Mouse (Mus musculus) heart, embryonic 12.5 days (tissue): ENCODE results near the gene Kcnk1. TPM values are rescaled to one million over a fixed set of nuclear protein-coding genes. Genes with fewer than 3 reads are reported as not detected.

ENCODE experiments used
- ATAC-seq: fragments of 200-750 bp; cut with Nextera tagmentation; 2 replicates; pipeline ENCODE4 v1.8.0; 2017; ENCODE audit warnings: moderate TSS enrichment, moderate library complexity; ENCODE audit not compliant: insufficient number of reproducible peaks, low FRiP score
- H3K27ac ChIP-seq: fragments of 300-500 bp; sonication (generic); 2 replicates; pipeline ENCODE4 v1.5.1; 2016; ENCODE audit warnings: mild to moderate bottlenecking, moderate library complexity; ENCODE audit not compliant: poor library complexity, severe bottlenecking
- H3K27me3 ChIP-seq: fragments of 300-500 bp; sonication (generic); replicated peaks from 2 replicates; pipeline ENCODE4 v1.6.1; 2016; ENCODE audit warnings: mild to moderate bottlenecking, moderate library complexity
- H3K36me3 ChIP-seq: fragments of 300-500 bp; sonication (generic); 2 replicates; pipeline ENCODE4 v1.6.1; 2016; ENCODE audit warnings: mild to moderate bottlenecking, moderate library complexity
- H3K4me1 ChIP-seq: fragments of 300-500 bp; sonication (generic); replicated peaks from 2 replicates; pipeline ENCODE4 v1.6.1; 2016; ENCODE audit warnings: mild to moderate bottlenecking
- H3K4me2 ChIP-seq: fragments of 300-500 bp; sonication (generic); 2 replicates; pipeline ENCODE4 v1.6.1; 2016; ENCODE audit warnings: mild to moderate bottlenecking, moderate library complexity
- H3K4me3 ChIP-seq: fragments of 300-500 bp; sonication (generic); 2 replicates; pipeline ENCODE4 v1.5.1; 2016; ENCODE audit warnings: mild to moderate bottlenecking
- H3K9ac ChIP-seq: fragments of 300-500 bp; sonication (generic); 2 replicates; pipeline ENCODE4 v1.6.1; 2016; ENCODE audit warnings: mild to moderate bottlenecking, moderate library complexity
- H3K9me3 ChIP-seq: fragments of 300-500 bp; sonication (generic); replicated peaks from 2 replicates; pipeline ENCODE4 v1.6.1; 2016; ENCODE audit warnings: mild to moderate bottlenecking, moderate library complexity
- WGBS: fragments of 180-500 bp; shearing (Covaris S2); methylation state at CpG from one replicate; pipeline ENCODE4 v1.1.7; 2016; 5-methylcytosine and 5-hydroxymethylcytosine counted together
- polyA plus RNA-seq: library from polyadenylated mRNA; unstranded; fragments of >200 nt; fragmentation: Nextera tagmentation; extraction: Ambion mirVana; gene quantifications from 2 replicates; pipeline ENCODE4 v1.2.1, GENCODE M21; 2016

Kcnk1 gene
- polyA plus RNA-seq, 1 experiment from 2014 or later: 2.6 TPM

DNA sequence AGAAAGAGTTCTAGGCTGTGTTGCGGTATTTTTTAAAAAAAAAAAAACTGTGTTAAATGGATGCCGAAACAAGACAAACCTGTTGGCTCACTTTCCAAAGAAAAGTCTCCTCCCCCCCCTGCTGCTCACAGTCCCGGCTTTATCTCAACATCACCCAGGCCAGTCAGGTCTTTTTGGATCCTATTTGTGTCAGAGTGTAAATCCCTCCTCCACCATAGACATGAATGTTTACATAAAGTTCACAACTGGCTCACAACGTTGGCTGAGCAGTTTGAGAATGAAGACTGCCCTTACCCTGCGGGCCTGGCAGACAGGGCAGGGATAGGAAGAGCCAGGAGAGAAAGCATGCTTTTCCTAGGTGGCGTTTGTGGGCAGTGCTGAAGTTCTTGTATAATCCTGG is 2.0 kb downstream of the Kcnk1 start:
- Histone ChIP-seq H3K36me3 (no peaks in the 10 kb centered on the region), H3K27me3 (peaks cover 73% of the 10 kb centered on the region), H3K9me3 (no peaks in the 10 kb centered on the region), H3K4me1 (peaks cover 10% of the 10 kb centered on the region), H3K9ac (no peak overlapping the region), H3K27ac (no peak overlapping the region), H3K4me3 (no peak overlapping the region), H3K4me2 (no peak overlapping the region)
- no peak for ATAC-seq
- 38% methylated on average over 6 of the region's 6 CpGs for WGBS

DNA sequence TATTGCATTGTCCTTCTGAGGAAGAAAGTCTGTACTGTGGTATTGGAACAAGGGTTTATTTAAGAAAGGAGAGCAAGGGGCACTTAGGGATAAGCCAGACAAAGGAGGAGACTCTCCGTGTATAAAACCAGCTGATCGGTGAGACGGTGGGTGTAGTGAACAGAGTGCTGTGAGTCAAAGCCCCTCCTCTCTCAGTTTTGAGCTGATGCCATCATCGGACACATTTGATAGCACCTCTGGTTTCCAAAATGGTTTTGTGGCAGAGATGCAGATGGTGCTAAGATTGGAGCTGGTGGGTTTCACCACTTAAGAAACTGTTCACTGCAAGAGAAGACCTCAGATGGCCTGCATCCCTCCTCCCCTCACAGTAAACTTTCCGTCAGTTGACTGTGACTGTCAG is 2.6 kb downstream of the Kcnk1 start:
- Histone ChIP-seq H3K4me1 (peaks cover 15% of the 10 kb centered on the region), H3K9me3 (no peaks in the 10 kb centered on the region), H3K9ac (no peak overlapping the region), H3K27ac (no peak overlapping the region), H3K4me2 (no peak overlapping the region), H3K4me3 (no peak overlapping the region), H3K36me3 (no peaks in the 10 kb centered on the region), H3K27me3 (peaks cover 67% of the 10 kb centered on the region)
- ATAC-seq: no peak
- 77% methylated on average over 5 of the region's 5 CpGs for WGBS

DNA sequence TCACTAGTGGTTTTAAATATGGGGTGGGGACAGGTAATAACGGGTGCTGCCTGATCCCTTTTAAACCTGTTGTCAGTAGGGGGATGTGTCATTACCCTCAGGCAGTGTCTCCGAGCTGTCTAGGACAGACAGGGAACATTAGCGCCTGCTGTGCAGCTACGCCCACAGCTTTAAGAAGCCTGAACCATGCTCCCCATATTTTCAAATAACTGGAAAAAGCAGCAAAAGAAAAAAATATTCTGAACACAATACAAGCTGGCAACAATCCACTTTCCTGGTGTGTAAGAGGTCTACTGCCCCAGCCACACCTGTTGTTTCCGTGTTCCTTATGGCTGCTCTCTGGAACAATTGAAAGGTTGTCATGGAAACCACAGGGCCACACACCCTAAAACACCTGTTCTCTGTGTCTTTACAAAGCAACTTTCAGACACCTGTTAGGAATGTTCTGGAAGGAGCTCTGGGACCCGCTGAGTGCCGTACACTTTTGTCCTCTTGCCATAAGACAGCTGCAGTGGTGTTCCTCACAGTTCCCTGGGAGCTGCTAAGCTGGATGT is 4.9 kb downstream of the Kcnk1 start:
- H3K4me3 ChIP-seq: no peak overlapping the region
- H3K27me3 ChIP-seq: peaks cover 50% of the 10 kb centered on the region
- no peaks in the 10 kb centered on the region for H3K9me3 ChIP-seq
- peaks cover 19% of the 10 kb centered on the region for H3K4me1 ChIP-seq
- no peak overlapping the region for H3K27ac ChIP-seq
- no peaks in the 10 kb centered on the region for H3K36me3 ChIP-seq
- H3K9ac ChIP-seq: no peak overlapping the region
- no peak overlapping the region for H3K4me2 ChIP-seq
- WGBS: 78% methylated on average over 7 of the region's 7 CpGs
- ATAC-seq: no peak

DNA sequence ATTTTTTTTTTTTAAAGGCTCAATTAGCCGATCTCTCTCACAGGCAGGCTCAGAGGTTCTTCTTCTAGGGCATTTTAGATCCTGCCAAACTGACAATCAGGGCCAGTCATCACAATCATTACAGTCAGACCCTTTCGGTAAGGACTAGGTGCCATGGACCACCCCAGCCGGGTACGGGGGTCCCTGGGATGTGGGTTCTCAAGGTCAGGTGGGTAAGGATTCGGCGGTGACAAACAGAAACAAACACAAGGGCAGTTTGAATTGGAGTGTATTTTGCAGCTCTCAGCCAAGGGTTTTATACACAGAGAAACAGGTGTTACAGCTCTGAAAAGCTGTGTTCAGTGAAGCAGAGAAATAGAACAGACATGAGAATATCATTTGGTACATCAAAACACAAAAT is 8.6 kb downstream of the Kcnk1 start:
- H3K27ac ChIP-seq: no peak overlapping the region
- no peak overlapping the region for H3K4me2 ChIP-seq
- WGBS: 91% methylated on average over 6 of the region's 6 CpGs
- no peak overlapping the region for H3K9ac ChIP-seq
- H3K36me3 ChIP-seq: no peaks in the 10 kb centered on the region
- ATAC-seq: no peak
- no peak overlapping the region for H3K4me3 ChIP-seq
- peaks cover 16% of the 10 kb centered on the region for H3K27me3 ChIP-seq
- H3K4me1 ChIP-seq: peaks cover 9% of the 10 kb centered on the region
- no peaks in the 10 kb centered on the region for H3K9me3 ChIP-seq

DNA sequence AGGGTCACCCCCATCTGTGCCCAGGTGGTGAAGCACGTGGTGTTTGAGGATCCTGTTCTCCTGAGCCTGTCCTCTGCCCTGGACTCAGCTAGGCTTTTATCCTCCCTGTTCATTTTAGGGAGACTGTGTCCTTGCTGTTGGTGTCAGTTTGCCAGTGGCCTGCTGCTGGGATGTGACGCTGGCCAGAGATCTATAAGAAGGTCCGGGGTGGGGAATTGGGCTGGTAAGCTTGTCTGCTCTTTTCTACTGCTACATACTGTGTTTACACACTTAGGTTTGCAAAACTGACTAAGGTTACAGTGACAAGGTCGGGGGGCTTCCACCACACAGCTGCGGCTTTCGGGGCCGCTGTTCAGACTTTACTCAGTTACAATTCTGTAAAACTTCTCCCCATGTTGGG is 10.0 kb downstream of the Kcnk1 start:
- H3K4me3 ChIP-seq: no peak overlapping the region
- 67% methylated on average over 7 of the region's 7 CpGs for WGBS
- H3K9me3 ChIP-seq: no peaks in the 10 kb centered on the region
- H3K27ac ChIP-seq: no peak overlapping the region
- H3K4me1 ChIP-seq: peaks cover 9% of the 10 kb centered on the region
- H3K27me3 ChIP-seq: peaks cover 5% of the 10 kb centered on the region; the same call in 1 of the 2 replicates
- ATAC-seq: no peak
- no peak overlapping the region for H3K4me2 ChIP-seq
- H3K9ac ChIP-seq: no peak overlapping the region
- no peaks in the 10 kb centered on the region for H3K36me3 ChIP-seq

DNA sequence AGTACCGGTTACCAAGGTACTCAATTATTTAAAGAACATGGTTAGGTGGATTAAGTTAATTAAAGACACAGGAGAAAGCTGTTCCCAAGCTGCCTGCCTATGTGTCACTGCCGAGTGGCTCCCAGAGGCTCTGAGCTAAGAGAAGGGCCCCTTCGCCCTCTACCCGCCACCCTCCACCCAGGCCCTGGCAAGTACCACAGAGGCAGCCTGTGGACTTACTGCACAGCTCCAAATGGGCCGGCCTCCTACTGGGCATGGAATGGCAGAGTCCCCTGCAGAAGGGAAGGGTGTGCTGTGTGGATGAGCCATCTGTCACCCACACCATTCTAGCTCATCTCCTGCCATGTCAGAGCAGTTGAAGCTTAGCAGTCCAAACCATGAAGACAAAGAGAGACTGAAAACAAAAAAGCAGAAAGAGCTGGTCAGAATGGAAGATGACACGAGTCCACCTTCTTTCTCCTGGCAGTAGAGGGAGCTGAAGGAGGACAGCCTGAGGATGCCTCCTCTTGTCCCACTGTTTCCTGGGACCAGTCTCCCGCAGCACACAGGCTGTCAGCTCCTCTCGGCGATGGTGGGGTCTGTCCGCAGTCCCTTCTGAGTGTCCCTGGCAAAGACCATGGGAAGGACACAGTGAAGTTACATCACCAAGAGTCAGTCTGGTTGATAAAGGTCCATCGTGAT is 11.5 kb downstream of the Kcnk1 start:
- ATAC-seq: no peak
- 75% methylated on average over 11 of the region's 11 CpGs for WGBS
- no peak overlapping the region for H3K27ac ChIP-seq
- H3K4me2 ChIP-seq: no peak overlapping the region
- H3K9ac ChIP-seq: no peak overlapping the region
- H3K36me3 ChIP-seq: no peaks in the 10 kb centered on the region
- H3K27me3 ChIP-seq: peaks cover 5% of the 10 kb centered on the region; the same call in 1 of the 2 replicates
- H3K9me3 ChIP-seq: no peaks in the 10 kb centered on the region
- H3K4me1 ChIP-seq: peaks cover 9% of the 10 kb centered on the region
- no peak overlapping the region for H3K4me3 ChIP-seq

DNA sequence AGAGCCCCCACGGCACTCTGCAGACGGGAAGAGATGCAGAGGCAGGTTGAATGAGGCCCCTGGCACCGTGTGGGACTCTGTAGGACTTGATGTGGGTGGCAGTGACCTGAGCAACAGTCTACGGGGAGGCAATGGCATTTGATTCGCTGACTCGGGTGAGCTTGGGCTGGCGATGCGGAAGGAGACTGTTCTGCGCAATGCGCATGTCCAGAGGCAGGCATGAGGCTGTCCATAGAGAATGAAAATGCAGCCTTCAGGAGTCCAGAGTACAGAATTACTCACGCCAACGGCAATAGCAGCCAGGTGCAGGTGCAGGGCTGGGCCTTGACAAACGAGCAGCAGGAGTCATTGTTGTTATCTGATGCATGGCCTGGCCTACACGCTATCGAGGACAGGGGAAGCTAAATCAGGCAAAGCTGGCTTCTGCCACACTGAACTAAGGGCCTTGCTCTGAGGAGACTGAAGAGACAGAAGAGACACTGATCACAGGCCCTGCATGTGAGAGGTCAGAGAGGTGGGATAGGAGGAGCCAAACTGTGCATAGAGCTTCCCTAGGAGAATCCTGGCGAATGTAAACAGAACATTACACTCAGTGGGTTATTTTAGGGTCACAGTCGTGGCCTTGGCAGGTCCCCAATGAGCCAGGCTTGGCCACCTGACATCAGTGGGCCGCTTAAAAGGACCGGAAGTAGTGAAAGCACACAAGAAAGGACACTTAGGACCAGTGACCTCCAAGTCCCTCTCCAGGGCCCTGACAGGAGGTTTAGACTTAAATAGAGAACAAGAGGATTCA is 12.8 kb downstream of the Kcnk1 start:
- WGBS: 72% methylated on average over 19 of the region's 19 CpGs
- ATAC-seq: no peak
- Histone ChIP-seq H3K27me3 (peaks cover 5% of the 10 kb centered on the region; the same call in 1 of the 2 replicates), H3K4me2 (no peak overlapping the region), H3K4me3 (no peak overlapping the region), H3K4me1 (0 out of 2 replicates have a peak, but pooled peaks cover 3% of the 10 kb centered on the region), H3K27ac (no peak overlapping the region), H3K9me3 (no peaks in the 10 kb centered on the region), H3K36me3 (no peaks in the 10 kb centered on the region), H3K9ac (no peak overlapping the region)

DNA sequence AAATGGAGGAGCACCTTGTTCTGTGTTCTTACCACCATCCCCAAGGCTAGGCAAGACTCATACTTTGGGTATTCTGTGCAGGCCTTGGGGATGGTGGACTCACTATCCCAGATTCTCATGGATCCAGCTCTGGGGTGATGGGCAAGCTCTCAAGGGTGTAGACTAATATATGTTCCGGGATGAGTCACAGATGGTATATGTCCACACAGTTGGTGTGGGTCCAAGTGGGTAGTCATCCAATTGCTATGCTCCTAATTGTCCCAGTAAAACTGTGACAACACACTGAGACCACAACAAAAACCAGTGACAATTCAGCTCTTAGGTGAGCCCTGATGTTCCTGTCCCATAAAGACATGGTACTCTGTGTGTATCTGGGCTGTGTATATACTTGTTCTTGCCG is 14.0 kb downstream of the Kcnk1 start:
- H3K27me3 ChIP-seq: peaks cover 5% of the 10 kb centered on the region; the same call in 1 of the 2 replicates
- no peaks in the 10 kb centered on the region for H3K9me3 ChIP-seq
- no peak overlapping the region for H3K4me3 ChIP-seq
- WGBS: 85% methylated on average over 2 of the region's 2 CpGs
- H3K36me3 ChIP-seq: no peaks in the 10 kb centered on the region
- no peak for ATAC-seq
- H3K4me1 ChIP-seq: no peaks in the 10 kb centered on the region
- no peak overlapping the region for H3K4me2 ChIP-seq
- no peak overlapping the region for H3K27ac ChIP-seq
- H3K9ac ChIP-seq: no peak overlapping the region

GRCm38 (mm10) chr8:126010900-126011299 is 15.9 kb downstream of the Kcnk1 start:
- Histone ChIP-seq H3K9me3 (no peaks in the 10 kb centered on the region), H3K27ac (no peak overlapping the region), H3K4me2 (no peak overlapping the region), H3K4me3 (no peak overlapping the region), H3K4me1 (no peaks in the 10 kb centered on the region), H3K36me3 (no peaks in the 10 kb centered on the region), H3K9ac (no peak overlapping the region), H3K27me3 (no peaks in the 10 kb centered on the region)
- no peak for ATAC-seq
- 59% methylated on average over 3 of the region's 3 CpGs for WGBS

DNA sequence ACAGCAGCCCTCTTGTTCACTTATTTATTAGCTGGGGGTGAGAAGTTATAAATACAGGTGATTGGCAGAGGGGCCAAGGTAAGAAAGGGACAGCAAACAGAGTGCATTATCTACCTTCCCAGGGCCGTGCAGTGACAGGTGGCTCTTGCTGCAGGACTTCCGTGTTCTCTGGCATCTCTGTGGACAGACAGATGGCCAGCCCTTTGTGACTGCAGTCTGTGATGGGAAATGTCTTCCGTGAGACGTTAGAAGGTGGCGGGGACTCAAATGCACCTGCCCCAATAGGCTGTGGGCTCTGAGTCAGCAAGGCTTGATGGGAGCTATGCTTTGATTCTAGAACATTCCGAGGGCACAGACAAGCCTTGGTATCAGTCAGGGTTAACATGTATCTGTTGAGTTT is 17.4 kb downstream of the Kcnk1 start:
- WGBS: 82% methylated on average over 6 of the region's 6 CpGs
- no peaks in the 10 kb centered on the region for H3K27me3 ChIP-seq
- no peaks in the 10 kb centered on the region for H3K9me3 ChIP-seq
- H3K4me3 ChIP-seq: no peak overlapping the region
- H3K36me3 ChIP-seq: no peaks in the 10 kb centered on the region
- no peaks in the 10 kb centered on the region for H3K4me1 ChIP-seq
- no peak overlapping the region for H3K27ac ChIP-seq
- ATAC-seq: no peak
- no peak overlapping the region for H3K9ac ChIP-seq
- no peak overlapping the region for H3K4me2 ChIP-seq

DNA sequence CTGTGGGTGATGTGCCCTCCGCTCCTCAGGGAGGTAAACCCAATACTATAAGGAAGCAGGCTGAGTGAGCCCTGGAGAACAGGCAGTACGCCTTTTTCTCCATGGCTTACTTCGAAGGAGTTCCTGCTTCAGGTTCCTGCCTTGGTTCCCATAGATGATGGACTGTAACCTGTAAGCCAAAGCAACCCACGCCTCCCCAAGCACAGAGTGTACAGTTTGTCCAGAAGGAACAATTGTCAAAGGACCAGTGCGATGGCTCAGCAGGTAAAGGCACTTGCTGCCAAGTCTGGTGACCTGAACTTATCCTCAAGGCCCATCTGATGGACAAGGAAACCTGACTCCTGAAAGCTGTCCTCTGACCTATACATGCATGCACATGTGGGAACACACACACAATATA is 18.7 kb downstream of the Kcnk1 start:
- Histone ChIP-seq H3K27me3 (no peaks in the 10 kb centered on the region), H3K36me3 (no peaks in the 10 kb centered on the region), H3K4me2 (no peak overlapping the region), H3K4me3 (no peak overlapping the region), H3K9ac (no peak overlapping the region), H3K4me1 (no peaks in the 10 kb centered on the region), H3K9me3 (no peaks in the 10 kb centered on the region), H3K27ac (no peak overlapping the region)
- ATAC-seq: no peak
- 82% methylated on average over 5 of the region's 5 CpGs for WGBS
